Mouse (Mus musculus) heart, adult 2 months (tissue): ENCODE measurements at regions not wholly inside any gene's neighbourhood (a gene's known extent, or its start where the extent isn't known, plus 50 kb on each side); places are given as distances from the start of the nearest gene placed in this dataset.

Experiments
- DNase-seq, 2 experiments: peaks; one replicate each; pipeline ENCODE4 v3.0.0; 2021
- H3K27ac ChIP-seq: fragments of 200-600 bp; 2 replicates; pipeline ENCODE4 v1.8.1; 2022
- H3K27me3 ChIP-seq: fragments of 200-500 bp; 2 replicates; pipeline ENCODE4 v1.6.1; 2012; ENCODE audit warnings: mild to moderate bottlenecking, low read length, inconsistent platforms, mixed read lengths; ENCODE audit not compliant: control insufficient read depth, insufficient read depth
- H3K36me3 ChIP-seq: fragments of 200-500 bp; 2 replicates; pipeline ENCODE4 v1.6.1; 2012; ENCODE audit warnings: low read length, inconsistent platforms; ENCODE audit not compliant: control insufficient read depth, insufficient read depth
- H3K4me1 ChIP-seq: fragments of 200-500 bp; 2 replicates; pipeline ENCODE4 v1.6.1; 2011; ENCODE audit warnings: low read length; ENCODE audit not compliant: control insufficient read depth, insufficient read depth
- H3K4me3 ChIP-seq: fragments of 200-600 bp; 2 replicates; pipeline ENCODE4 v1.8.1; 2022
- H3K79me2 ChIP-seq: fragments of 200-500 bp; replicated peaks from 2 replicates; pipeline ENCODE4 v1.6.1; 2012; ENCODE audit warnings: mild to moderate bottlenecking, inconsistent platforms, low read length, moderate library complexity, mixed read lengths; ENCODE audit not compliant: control insufficient read depth, insufficient read depth
- H3K9ac ChIP-seq: fragments of 200-500 bp; 2 replicates; pipeline ENCODE4 v1.6.1; 2012; ENCODE audit warnings: low read depth, mild to moderate bottlenecking, control low read depth, inconsistent platforms, low read length, mixed read lengths
- CTCF ChIP-seq: fragments of 200-600 bp; IDR thresholded peaks from 2 replicates; pipeline ENCODE4 v1.8.1; 2022; ENCODE audit warnings: antibody characterized with exemption, mild to moderate bottlenecking, moderate library complexity
- EP300 ChIP-seq: fragments of 200-500 bp; IDR thresholded peaks from 2 replicates; pipeline ENCODE4 v1.6.1; 2011; ENCODE audit warnings: low read depth, low read length, control low read depth; ENCODE audit not compliant: insufficient read depth
- POLR2A ChIP-seq: fragments of 200-500 bp; IDR thresholded peaks from 2 replicates; pipeline ENCODE4 v1.6.1; 2011; ENCODE audit warnings: mild to moderate bottlenecking, low read depth, low read length, control low read depth; ENCODE audit not compliant: insufficient read depth
- WGBS: fragments of 180-500 bp; shearing (Covaris S2); methylation state at CpG from one replicate; pipeline ENCODE4 v1.1.7; 2018; 5-methylcytosine and 5-hydroxymethylcytosine counted together
- intact Hi-C: fragments of 180-260 bp; cut with DNase I; formaldehyde crosslinking; loops from one replicate; pipeline ENCODE4 v1.15.1; 2025

- intact Hi-C loops, result no loop called here
- Histone ChIP-seq H3K27ac (no peak overlapping the region), H3K9ac (no peak overlapping the region), H3K79me2 (no peaks in the 10 kb centered on the region), H3K27me3 (no peaks in the 10 kb centered on the region), H3K4me1 (no peaks in the 10 kb centered on the region), H3K36me3 (no peaks in the 10 kb centered on the region), H3K4me3 (no peak overlapping the region)
- TF ChIP-seq EP300 (no peak), POLR2A (no peak), CTCF (no peak)
- no peak for DNase-seq
- 12% methylated on average over 1 of the region's 1 CpGs for WGBS
Observed at GRCm38 (mm10) chr3:66654860-66655259, 326.3 kb upstream of the Rsrc1 start.

GRCm38 (mm10) chr3:66656458-66656857 lies 324.7 kb upstream of the Rsrc1 start:
- intact Hi-C loops, result no loop called here
- no peaks in the 10 kb centered on the region for H3K79me2 ChIP-seq
- H3K36me3 ChIP-seq, result no peaks in the 10 kb centered on the region
- DNase-seq, result no peak
- H3K4me3 ChIP-seq, result no peak overlapping the region
- no peaks in the 10 kb centered on the region for H3K27me3 ChIP-seq
- TF ChIP-seq POLR2A (no peak), EP300 (no peak), CTCF (no peak)
- no peak overlapping the region for H3K27ac ChIP-seq
- no peaks in the 10 kb centered on the region for H3K4me1 ChIP-seq
- H3K9ac ChIP-seq, result no peak overlapping the region
- 62% methylated on average over 5 of the region's 5 CpGs for WGBS

DNA sequence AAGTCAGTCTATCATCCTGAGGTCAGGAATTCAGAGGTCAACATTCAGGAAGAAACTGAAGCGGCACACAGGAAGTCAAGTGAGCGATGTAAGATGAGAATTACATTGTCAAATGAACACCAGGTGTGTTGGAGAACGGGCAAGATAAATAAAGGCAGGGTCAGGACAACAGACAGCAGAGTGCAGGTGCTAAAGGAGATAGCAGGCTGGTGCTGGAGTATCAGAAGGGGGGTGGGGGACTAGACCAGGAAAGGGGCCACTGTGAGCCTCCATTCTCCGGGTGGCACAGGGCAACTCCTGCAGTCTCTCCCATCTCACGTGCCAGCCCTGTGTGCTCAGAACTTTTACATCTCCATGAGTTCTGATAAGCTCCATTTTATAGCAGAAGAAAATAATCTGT lies 320.6 kb upstream of the Rsrc1 start:
- intact Hi-C loops, result no loop called here
- WGBS, result 37% methylated on average over 5 of the region's 5 CpGs
- no peaks in the 10 kb centered on the region for H3K36me3 ChIP-seq
- H3K4me3 ChIP-seq, result no peak overlapping the region
- no peak overlapping the region for H3K27ac ChIP-seq
- no peaks in the 10 kb centered on the region for H3K4me1 ChIP-seq
- H3K9ac ChIP-seq, result no peak overlapping the region
- TF ChIP-seq EP300, result no peak
- TF ChIP-seq POLR2A, result no peak
- no peaks in the 10 kb centered on the region for H3K27me3 ChIP-seq
- DNase-seq, result no peak
- H3K79me2 ChIP-seq, result no peaks in the 10 kb centered on the region

DNA sequence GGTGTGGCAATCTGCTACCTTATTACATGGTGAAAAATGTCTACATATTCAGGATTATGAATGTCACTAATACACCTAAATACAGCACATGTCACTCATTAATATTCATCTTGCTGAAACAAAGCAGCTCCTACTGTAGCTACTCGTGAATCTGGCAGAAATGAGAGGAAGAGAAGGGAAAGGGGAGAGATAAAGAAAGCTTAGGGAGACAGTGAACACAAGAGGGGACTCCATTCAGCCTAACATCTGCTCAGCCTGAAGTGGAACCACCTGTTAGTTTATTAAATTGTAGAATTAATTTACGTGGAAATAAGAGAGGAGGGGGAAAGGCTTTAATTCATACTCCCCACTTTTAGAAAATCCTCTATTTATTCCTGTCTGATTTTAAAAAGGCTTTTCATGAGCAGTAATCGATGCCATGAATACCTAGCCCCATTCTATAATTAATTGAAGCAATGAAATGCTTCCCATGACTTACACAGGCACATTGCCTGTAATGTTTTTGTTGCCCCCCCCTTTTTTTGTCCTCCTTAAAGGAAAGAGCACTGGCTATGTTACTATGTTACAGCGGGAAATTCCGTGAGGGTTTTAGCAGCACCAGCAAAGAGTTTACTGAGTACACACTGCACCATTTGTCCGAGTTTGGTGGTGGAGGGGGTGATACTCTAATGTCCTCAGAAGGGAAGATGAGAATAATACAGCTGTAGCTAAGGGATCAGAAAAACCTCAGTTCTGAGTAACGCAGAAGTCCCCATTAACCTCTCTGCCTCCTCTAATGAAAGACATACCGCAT lies 319.2 kb upstream of the Rsrc1 start:
- intact Hi-C loops, result no loop called here
- TF ChIP-seq EP300 (no peak), CTCF (no peak), POLR2A (no peak)
- no peaks in the 10 kb centered on the region for H3K36me3 ChIP-seq
- H3K27ac ChIP-seq, result no peak overlapping the region
- no peaks in the 10 kb centered on the region for H3K27me3 ChIP-seq
- no peak for DNase-seq
- no peaks in the 10 kb centered on the region for H3K4me1 ChIP-seq
- no peaks in the 10 kb centered on the region for H3K79me2 ChIP-seq
- 74% methylated on average over 8 of the region's 8 CpGs for WGBS
- no peak overlapping the region for H3K4me3 ChIP-seq
- H3K9ac ChIP-seq, result no peak overlapping the region

GRCm38 (mm10) chr3:66683589-66684286 lies 297.5 kb upstream of the Rsrc1 start:
- TF ChIP-seq POLR2A, result no peak
- TF ChIP-seq CTCF, result no peak
- TF ChIP-seq EP300, result no peak
- intact Hi-C loops, result no loop called here

GRCm38 (mm10) chr3:66684287-66684903 lies 296.8 kb upstream of the Rsrc1 start:
- no peak for DNase-seq
- intact Hi-C loops, result no loop called here
- H3K79me2 ChIP-seq, result no peaks in the 10 kb centered on the region
- H3K36me3 ChIP-seq, result no peaks in the 10 kb centered on the region
- no peak overlapping the region for H3K4me3 ChIP-seq
- H3K9ac ChIP-seq, result no peak overlapping the region
- no peak for TF ChIP-seq POLR2A
- 80% methylated on average over 5 of the region's 5 CpGs for WGBS
- H3K27me3 ChIP-seq, result no peaks in the 10 kb centered on the region
- no peak overlapping the region for H3K27ac ChIP-seq
- no peaks in the 10 kb centered on the region for H3K4me1 ChIP-seq

More at GRCm38 (mm10) chr3:66683589-66684286, 297.5 kb upstream of the Rsrc1 start:
- H3K9ac ChIP-seq, result no peak overlapping the region
- no peaks in the 10 kb centered on the region for H3K79me2 ChIP-seq
- no peaks in the 10 kb centered on the region for H3K4me1 ChIP-seq
- 68% methylated on average over 8 of the region's 8 CpGs for WGBS
- H3K27me3 ChIP-seq, result no peaks in the 10 kb centered on the region
- no peak overlapping the region for H3K27ac ChIP-seq
- no peak overlapping the region for H3K4me3 ChIP-seq
- H3K36me3 ChIP-seq, result no peaks in the 10 kb centered on the region
- no peak for DNase-seq
